Mouse (Mus musculus): ENCODE data around the gene Atn1. TPM values are rescaled to one million over a fixed set of nuclear protein-coding genes. Genes with fewer than 3 reads are reported as not detected.

The Atn1 gene
- polyA plus RNA-seq, 1 experiment: 34.0 TPM

DNA sequence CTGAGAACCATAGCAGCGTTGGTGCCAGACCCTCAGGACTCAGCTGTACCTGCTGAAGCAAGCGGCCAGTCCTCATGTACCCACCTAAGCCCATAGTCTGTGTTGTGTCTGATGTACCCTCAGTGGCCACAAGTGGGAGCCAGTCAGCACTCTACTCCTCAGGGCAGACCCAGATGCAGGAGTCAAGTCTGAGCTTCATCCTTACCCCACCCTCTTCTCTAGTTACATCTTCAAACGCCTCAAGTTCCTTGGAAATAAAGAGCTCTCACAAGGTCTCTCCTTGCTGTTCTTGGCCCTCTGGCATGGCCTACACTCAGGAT is 53.6 kb downstream of the Atn1 start:
- Histone ChIP-seq H3K27ac (ENCODE audit: insufficient read depth, low read depth, low read length) (no peak overlapping the region), H3K4me3 (ENCODE audit: insufficient read depth, low read length) (no peak overlapping the region), H3K4me1 (ENCODE audit: control insufficient read depth, insufficient read depth, low read length) (peaks cover 18% of the 10 kb centered on the region)
- TF ChIP-seq CTCF (IDR thresholded peaks at IDR 0.05; ENCODE audit: low read depth, low read length): peak; percentile 51
- no peak for TF ChIP-seq POLR2A (IDR thresholded peaks at IDR 0.05; ENCODE audit: borderline replicate concordance, low read depth, low read length)

- Histone ChIP-seq H3K4me3 (ENCODE audit: insufficient read depth, low read length) (no peak overlapping the region), H3K27ac (ENCODE audit: insufficient read depth, low read depth, low read length) (no peak overlapping the region), H3K4me1 (ENCODE audit: control insufficient read depth, insufficient read depth, low read length) (peaks cover 23% of the 10 kb centered on the region)
- TF ChIP-seq CTCF (IDR thresholded peaks at IDR 0.05; ENCODE audit: low read depth, low read length) (no peak), POLR2A (IDR thresholded peaks at IDR 0.05; ENCODE audit: borderline replicate concordance, low read depth, low read length) (no peak)
These were observed 54.1 kb downstream of the Atn1 start for GRCm38 (mm10) chr6:124702102-124702783.

- TF ChIP-seq CTCF (IDR thresholded peaks at IDR 0.05; ENCODE audit: low read depth, low read length): no peak
- TF ChIP-seq POLR2A (IDR thresholded peaks at IDR 0.05; ENCODE audit: borderline replicate concordance, low read depth, low read length): no peak
- Histone ChIP-seq H3K27ac (ENCODE audit: insufficient read depth, low read depth, low read length) (no peak overlapping the region), H3K4me3 (ENCODE audit: insufficient read depth, low read length) (no peak overlapping the region), H3K4me1 (ENCODE audit: control insufficient read depth, insufficient read depth, low read length) (peaks cover 32% of the 10 kb centered on the region)
These were observed 55.0 kb downstream of the Atn1 start for GRCm38 (mm10) chr6:124701338-124701737.

GRCm38 (mm10) chr6:124699962-124700610 is 56.2 kb downstream of the Atn1 start:
- Histone ChIP-seq H3K4me3 (ENCODE audit: insufficient read depth, low read length) (no peak overlapping the region), H3K27ac (ENCODE audit: insufficient read depth, low read depth, low read length) (no peak overlapping the region), H3K4me1 (ENCODE audit: control insufficient read depth, insufficient read depth, low read length) (peaks cover 37% of the 10 kb centered on the region)
- TF ChIP-seq POLR2A (IDR thresholded peaks at IDR 0.05; ENCODE audit: borderline replicate concordance, low read depth, low read length) (no peak), CTCF (IDR thresholded peaks at IDR 0.05; ENCODE audit: low read depth, low read length) (no peak)

- H3K4me3 ChIP-seq (ENCODE audit: insufficient read depth, low read length): no peak overlapping the region
- no peak overlapping the region for H3K27ac ChIP-seq (ENCODE audit: insufficient read depth, low read depth, low read length)
- TF ChIP-seq POLR2A (IDR thresholded peaks at IDR 0.05; ENCODE audit: borderline replicate concordance, low read depth, low read length) (no peak), CTCF (IDR thresholded peaks at IDR 0.05; ENCODE audit: low read depth, low read length) (no peak)
- H3K4me1 ChIP-seq (ENCODE audit: control insufficient read depth, insufficient read depth, low read length): peaks cover 37% of the 10 kb centered on the region
These were observed 57.0 kb downstream of the Atn1 start for GRCm38 (mm10) chr6:124699366-124699765.

- TF ChIP-seq CTCF (IDR thresholded peaks at IDR 0.05; ENCODE audit: low read depth, low read length) (no peak), POLR2A (IDR thresholded peaks at IDR 0.05; ENCODE audit: borderline replicate concordance, low read depth, low read length) (no peak)
- Histone ChIP-seq H3K27ac (ENCODE audit: insufficient read depth, low read depth, low read length) (no peak overlapping the region), H3K4me1 (ENCODE audit: control insufficient read depth, insufficient read depth, low read length) (peaks cover 40% of the 10 kb centered on the region)
These were observed 57.6 kb downstream of the Atn1 start for GRCm38 (mm10) chr6:124698751-124699150.

GRCm38 (mm10) chr6:124696441-124697150 is 59.7 kb downstream of the Atn1 start:
- H3K27ac ChIP-seq (ENCODE audit: insufficient read depth, low read depth, low read length): no peak overlapping the region

More at GRCm38 (mm10) chr6:124698751-124699150, 57.6 kb downstream of the Atn1 start:
- no peak overlapping the region for H3K4me3 ChIP-seq (ENCODE audit: insufficient read depth, low read length)

GRCm38 (mm10) chr6:124694166-124694955 is 62.0 kb downstream of the Atn1 start:
- H3K4me3 ChIP-seq (ENCODE audit: insufficient read depth, low read length): no peak overlapping the region
- no peak overlapping the region for H3K27ac ChIP-seq (ENCODE audit: insufficient read depth, low read depth, low read length)
- TF ChIP-seq POLR2A (IDR thresholded peaks at IDR 0.05; ENCODE audit: borderline replicate concordance, low read depth, low read length): no peak
- TF ChIP-seq CTCF (IDR thresholded peaks at IDR 0.05; ENCODE audit: low read depth, low read length): no peak
- H3K4me1 ChIP-seq (ENCODE audit: control insufficient read depth, insufficient read depth, low read length): peaks cover 41% of the 10 kb centered on the region

More at GRCm38 (mm10) chr6:124696441-124697150, 59.7 kb downstream of the Atn1 start:
- Histone ChIP-seq H3K4me1 (ENCODE audit: control insufficient read depth, insufficient read depth, low read length) (peaks cover 49% of the 10 kb centered on the region), H3K4me3 (ENCODE audit: insufficient read depth, low read length) (no peak overlapping the region)
- no peak for TF ChIP-seq POLR2A (IDR thresholded peaks at IDR 0.05; ENCODE audit: borderline replicate concordance, low read depth, low read length)
- TF ChIP-seq CTCF (IDR thresholded peaks at IDR 0.05; ENCODE audit: low read depth, low read length): no peak

DNA sequence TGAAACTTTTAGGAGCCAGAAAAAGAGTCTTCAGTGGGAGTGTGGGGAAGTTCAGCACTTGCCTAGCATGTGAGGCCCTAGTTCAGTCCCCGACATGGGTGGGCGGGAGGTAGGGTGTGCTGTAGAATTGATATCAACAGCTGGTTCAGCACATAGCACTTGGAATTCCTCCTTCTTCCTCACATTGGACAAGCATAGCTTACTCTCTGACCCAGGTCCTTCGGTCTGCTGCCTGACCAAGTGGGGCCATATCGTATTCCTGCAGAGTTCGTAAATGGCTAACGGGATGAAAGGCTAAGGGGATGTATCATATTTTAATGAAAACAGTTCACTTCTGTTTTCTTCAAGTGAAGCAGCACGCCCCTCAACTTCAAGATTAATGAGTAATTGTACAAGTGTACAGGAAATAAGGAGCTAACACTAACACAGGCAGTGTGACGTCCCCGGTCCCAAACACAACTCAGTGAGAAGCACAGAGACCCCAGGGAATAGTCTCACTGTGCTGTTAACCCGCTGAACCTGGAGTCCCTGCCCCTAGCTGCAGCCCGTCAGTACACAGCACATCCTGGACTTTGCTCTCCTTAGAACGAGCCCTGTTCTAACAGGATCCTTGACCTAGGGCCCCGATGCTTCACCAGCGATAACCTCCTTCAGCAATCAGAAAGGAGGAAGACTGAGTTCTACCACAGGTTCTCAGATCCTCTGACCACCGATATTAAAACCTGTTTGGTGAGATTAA is 62.9 kb downstream of the Atn1 start:
- Histone ChIP-seq H3K27ac (ENCODE audit: insufficient read depth, low read depth, low read length) (no peak overlapping the region), H3K4me1 (ENCODE audit: control insufficient read depth, insufficient read depth, low read length) (peaks cover 45% of the 10 kb centered on the region), H3K4me3 (ENCODE audit: insufficient read depth, low read length) (no peak overlapping the region)
- TF ChIP-seq POLR2A (IDR thresholded peaks at IDR 0.05; ENCODE audit: borderline replicate concordance, low read depth, low read length) (no peak), CTCF (IDR thresholded peaks at IDR 0.05; ENCODE audit: low read depth, low read length) (no peak)

Other genes starting within 250 kb of the Atn1 start
- 3.4 and 3.7 TPM in 2 replicates for gene C1ra, start 244.1 kb downstream of the Atn1 start, polyA plus RNA-seq (2012; ENCODE audit: insufficient read depth, insufficient read length, missing spikeins)
- 0.55 TPM in 1 of 2 replicates, not detected in the other for gene C1s1, start 214.2 kb downstream of the Atn1 start, polyA plus RNA-seq (2012; ENCODE audit: insufficient read depth, insufficient read length, missing spikeins)
- not detected in 2 replicates for gene C1rb, start 186.2 kb downstream of the Atn1 start, polyA plus RNA-seq (2012; ENCODE audit: insufficient read depth, insufficient read length, missing spikeins)
- gene C1s2, start 120.4 kb downstream of the Atn1 start, polyA plus RNA-seq (2012; ENCODE audit: insufficient read depth, insufficient read length, missing spikeins): not detected in 2 replicates
- 57.4 and 70.0 TPM in 2 replicates for gene Lpcat3, start 93.5 kb downstream of the Atn1 start, polyA plus RNA-seq (2012; ENCODE audit: insufficient read depth, insufficient read length, missing spikeins)
- 48.2 and 54.9 TPM in 2 replicates for gene Emg1, start 44.3 kb downstream of the Atn1 start, polyA plus RNA-seq (2012; ENCODE audit: insufficient read depth, insufficient read length, missing spikeins)
- gene Phb2, start 44.2 kb downstream of the Atn1 start, polyA plus RNA-seq (2012; ENCODE audit: insufficient read depth, insufficient read length, missing spikeins): 94.1 and 97.8 TPM in 2 replicates
- 583 and 614 TPM in 2 replicates for gene Ptpn6, start 17.8 kb downstream of the Atn1 start, polyA plus RNA-seq (2012; ENCODE audit: insufficient read depth, insufficient read length, missing spikeins)
- 221 and 253 TPM in 2 replicates for gene Grcc10, start 15.2 kb downstream of the Atn1 start, polyA plus RNA-seq (2012; ENCODE audit: insufficient read depth, insufficient read length, missing spikeins)
- gene Gm45234, start 503 bp downstream of the Atn1 start, polyA plus RNA-seq (2012; ENCODE audit: insufficient read depth, insufficient read length, missing spikeins): not detected in 2 replicates
- 1.4 and 2.6 TPM in 2 replicates for gene Eno2, start 13.1 kb upstream of the Atn1 start, polyA plus RNA-seq (2012; ENCODE audit: insufficient read depth, insufficient read length, missing spikeins)
- gene Lrrc23, start 23.2 kb upstream of the Atn1 start, polyA plus RNA-seq (2012; ENCODE audit: insufficient read depth, insufficient read length, missing spikeins): not detected in 2 replicates
- 31.4 and 43.6 TPM in 2 replicates for gene Spsb2, start 52.1 kb upstream of the Atn1 start, polyA plus RNA-seq (2012; ENCODE audit: insufficient read depth, insufficient read length, missing spikeins)
- 224 and 232 TPM in 2 replicates for gene Tpi1, start 57.8 kb upstream of the Atn1 start, polyA plus RNA-seq (2012; ENCODE audit: insufficient read depth, insufficient read length, missing spikeins)
- gene Usp5, start 73.0 kb upstream of the Atn1 start, polyA plus RNA-seq (2012; ENCODE audit: insufficient read depth, insufficient read length, missing spikeins): 62.3 and 65.0 TPM in 2 replicates
- 70.1 and 76.5 TPM in 2 replicates for gene Cdca3, start 73.0 kb upstream of the Atn1 start, polyA plus RNA-seq (2012; ENCODE audit: insufficient read depth, insufficient read length, missing spikeins)
- gene Gnb3, start 83.8 kb upstream of the Atn1 start, polyA plus RNA-seq (2012; ENCODE audit: insufficient read depth, insufficient read length, missing spikeins): not detected in 2 replicates
- gene P3h3, start 101.2 kb upstream of the Atn1 start, polyA plus RNA-seq (2012; ENCODE audit: insufficient read depth, insufficient read length, missing spikeins): 12.1 and 12.9 TPM in 2 replicates
- gene Gpr162, start 107.5 kb upstream of the Atn1 start, polyA plus RNA-seq (2012; ENCODE audit: insufficient read depth, insufficient read length, missing spikeins): 43.3 and 52.6 TPM in 2 replicates
- gene Cd4, start 131.7 kb upstream of the Atn1 start, polyA plus RNA-seq (2012; ENCODE audit: insufficient read depth, insufficient read length, missing spikeins): 20.6 and 23.4 TPM in 2 replicates
- gene Lag3, start 155.2 kb upstream of the Atn1 start, polyA plus RNA-seq (2012; ENCODE audit: insufficient read depth, insufficient read length, missing spikeins): 0.44 TPM in 1 of 2 replicates, not detected in the other
- 820 and 821 TPM in 2 replicates for gene Ptms, start 163.6 kb upstream of the Atn1 start, polyA plus RNA-seq (2012; ENCODE audit: insufficient read depth, insufficient read length, missing spikeins)
- gene Mlf2, start 174.9 kb upstream of the Atn1 start, polyA plus RNA-seq (2012; ENCODE audit: insufficient read depth, insufficient read length, missing spikeins): 186 and 188 TPM in 2 replicates
- 49.3 and 58.7 TPM in 2 replicates for gene Cops7a, start 209.0 kb upstream of the Atn1 start, polyA plus RNA-seq (2012; ENCODE audit: insufficient read depth, insufficient read length, missing spikeins)
- 5.5 and 7.2 TPM in 2 replicates for gene Pianp, start 240.2 kb upstream of the Atn1 start, polyA plus RNA-seq (2012; ENCODE audit: insufficient read depth, insufficient read length, missing spikeins)